Mouse (Mus musculus): ENCODE data around the gene BC029722. TPM values are rescaled to one million over a fixed set of nuclear protein-coding genes. Genes with fewer than 3 reads are reported as not detected.

Gene BC029722
- polyA plus RNA-seq, 1 experiment from 2014 or later, result 39.5 TPM

DNA sequence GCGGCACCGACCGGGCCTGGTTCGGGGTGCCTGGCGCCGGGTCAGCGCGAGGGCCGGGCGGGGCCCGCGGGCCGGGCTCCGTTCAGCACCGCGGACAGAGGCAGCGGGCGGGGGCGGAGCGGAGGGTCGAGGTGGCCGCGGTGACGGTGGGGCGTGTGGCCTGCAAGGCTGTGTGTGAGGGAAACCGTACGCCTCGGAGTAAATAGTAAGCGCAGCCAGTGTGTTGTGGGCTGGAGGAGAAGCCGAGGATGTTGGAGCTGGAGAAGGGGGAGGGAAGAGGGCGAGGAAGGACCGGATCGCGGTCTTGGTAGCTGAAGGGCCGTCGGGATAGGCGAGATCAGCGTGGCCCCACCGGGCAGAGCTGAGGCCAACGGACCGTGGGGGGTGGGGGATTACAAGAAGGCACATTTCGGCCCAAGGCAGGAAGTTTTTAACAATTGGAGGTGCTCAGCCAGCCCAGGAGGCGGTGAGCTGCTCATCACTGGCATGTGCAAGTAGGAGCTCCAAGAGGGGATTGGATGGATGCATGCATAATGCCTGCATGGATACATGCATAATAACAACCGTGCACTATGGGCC lies 43.5 kb downstream of the BC029722 start:
- Histone ChIP-seq H3K27me3 (replicated peaks) (peaks cover 7% of the 10 kb centered on the region), H3K9me3 (no peaks in the 10 kb centered on the region), H3K9ac (peak overlapping the region; percentile 94), H3K4me3 (peak overlapping the region; percentile 89), H3K4me1 (peaks cover 38% of the 10 kb centered on the region), H3K36me3 (replicated peaks) (no peaks in the 10 kb centered on the region), H3K4me2 (peak overlapping the region; percentile 63), H3K27ac (peak overlapping the region; percentile 92)
- ATAC-seq (replicated peaks), result peak; percentile 84
- WGBS, result under 1% methylated on average over 34 of the region's 44 CpGs

DNA sequence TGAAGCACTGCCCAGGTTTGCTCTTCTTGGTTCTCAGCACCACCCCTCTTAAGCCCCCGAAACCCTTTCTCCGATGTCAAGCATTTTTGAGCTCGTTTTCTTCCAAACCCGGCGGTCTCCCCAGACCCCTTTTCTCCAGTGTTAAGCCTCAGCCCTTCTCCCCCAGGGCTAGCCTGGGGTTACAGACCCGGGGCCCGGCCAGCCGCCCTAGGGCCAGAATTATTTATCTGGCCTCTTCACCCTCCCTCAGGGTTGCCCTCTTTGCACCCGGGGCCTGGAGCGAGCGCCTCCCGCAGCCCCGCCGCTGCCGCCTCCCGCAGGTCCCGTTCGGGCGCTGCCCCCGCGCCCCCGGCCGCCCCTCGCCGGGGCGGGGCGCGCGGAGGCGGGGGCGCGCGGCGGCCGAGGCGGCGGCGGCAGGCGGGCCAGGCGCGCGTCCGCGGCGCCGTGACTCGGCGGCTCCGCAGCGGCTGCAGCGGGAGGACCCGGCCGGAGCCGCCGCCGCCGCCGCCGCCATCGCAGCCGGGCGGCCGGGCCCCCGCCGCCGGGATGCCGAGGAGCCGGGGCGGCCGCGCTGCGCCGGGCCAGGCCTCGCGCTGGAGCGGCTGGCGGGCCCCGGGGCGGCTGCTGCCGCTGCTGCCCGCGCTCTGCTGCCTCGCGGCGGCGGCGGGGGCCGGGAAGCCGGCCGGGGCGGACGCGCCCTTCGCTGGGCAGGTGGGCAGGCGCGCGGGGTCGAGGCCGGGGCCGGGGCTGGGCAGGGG lies 44.1 kb downstream of the BC029722 start, which contains the start of gene Mmp24:
Gene Mmp24 (plus strand): TSS at position 416 of the 758 bp plus-strand sequence.
- Histone ChIP-seq H3K4me1 (peaks cover 38% of the 10 kb centered on the region), H3K9me3 (no peaks in the 10 kb centered on the region), H3K27ac (peak within 1 kb of the TSS; percentile 92), H3K36me3 (replicated peaks) (no peaks in the 10 kb centered on the region), H3K4me3 (peak within 1 kb of the TSS; percentile 89), H3K9ac (peak within 1 kb of the TSS; percentile 94), H3K27me3 (replicated peaks) (peaks cover 7% of the 10 kb centered on the region), H3K4me2 (peak within 1 kb of the TSS; percentile 63)
- peak; percentile 5; the same call in 1 of the 2 replicates for ATAC-seq (replicated peaks)
- 3% methylated on average over 34 of the region's 100 CpGs for WGBS

DNA sequence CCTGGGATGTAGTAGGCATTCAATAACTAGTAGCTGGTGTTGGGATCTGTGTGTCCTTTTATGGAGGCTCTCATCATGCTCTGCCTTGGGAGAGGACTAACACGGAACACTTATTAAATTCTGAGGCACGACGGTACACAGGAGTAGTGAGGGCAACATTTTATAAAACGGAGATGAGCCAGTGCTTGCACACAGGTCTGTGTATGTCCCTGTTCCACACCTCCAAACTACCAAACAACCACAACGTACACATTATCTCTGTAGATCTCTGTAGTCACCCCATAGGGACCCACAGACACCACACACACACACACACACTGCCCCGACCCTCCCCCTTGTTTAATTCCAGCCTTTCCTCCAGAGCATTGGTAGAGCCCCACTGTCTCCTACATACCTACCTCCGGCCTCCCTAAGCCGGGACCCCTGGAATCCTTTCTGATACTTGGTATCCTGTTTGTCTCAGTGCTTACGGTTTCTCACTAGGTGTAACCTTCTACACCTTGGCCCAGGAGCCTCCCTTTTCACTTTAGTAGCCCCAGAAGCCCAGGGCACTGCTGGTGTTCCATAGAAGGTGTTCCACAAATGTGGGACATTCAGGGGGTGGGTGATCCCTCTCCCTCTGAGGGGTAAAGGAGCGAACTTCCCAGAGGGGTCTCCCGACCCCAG lies 44.8 kb downstream of the BC029722 start:
- no peak overlapping the region for H3K27ac ChIP-seq
- H3K27me3 ChIP-seq (replicated peaks), result peaks cover 7% of the 10 kb centered on the region
- ATAC-seq (replicated peaks), result peak; percentile 24; the same call in 1 of the 2 replicates
- H3K36me3 ChIP-seq (replicated peaks), result no peaks in the 10 kb centered on the region
- peak overlapping the region; percentile 63 for H3K4me2 ChIP-seq
- H3K9ac ChIP-seq, result peak overlapping the region; percentile 94
- WGBS, result 56% methylated on average over 11 of the region's 11 CpGs
- H3K4me3 ChIP-seq, result peak overlapping the region; percentile 89
- no peaks in the 10 kb centered on the region for H3K9me3 ChIP-seq
- H3K4me1 ChIP-seq, result peaks cover 35% of the 10 kb centered on the region

DNA sequence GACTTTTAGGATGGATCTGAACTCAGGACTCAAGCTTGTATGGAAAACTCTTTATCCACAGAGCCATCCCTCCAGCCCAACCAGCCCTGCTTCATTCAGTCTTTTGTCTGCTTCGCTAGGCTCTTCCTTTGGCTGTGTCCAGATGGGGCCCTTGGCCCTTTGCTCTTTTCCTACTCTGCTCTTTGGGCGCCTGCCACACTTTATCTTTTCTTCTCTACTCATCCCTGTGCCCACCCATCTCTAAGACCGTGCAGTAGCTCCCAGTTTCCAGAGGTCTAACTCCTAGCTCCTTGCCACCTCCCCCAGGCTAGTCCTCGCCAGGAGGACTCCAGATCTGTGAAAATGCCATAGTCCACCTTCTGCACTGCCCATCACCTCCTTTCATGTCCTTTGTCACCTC lies 45.6 kb downstream of the BC029722 start:
- Histone ChIP-seq H3K4me3 (no peak overlapping the region), H3K27me3 (replicated peaks) (peaks cover 7% of the 10 kb centered on the region), H3K9ac (no peak overlapping the region), H3K36me3 (replicated peaks) (no peaks in the 10 kb centered on the region), H3K9me3 (no peaks in the 10 kb centered on the region), H3K27ac (no peak overlapping the region), H3K4me2 (no peak overlapping the region), H3K4me1 (peaks cover 32% of the 10 kb centered on the region)
- 57% methylated on average over 4 of the region's 4 CpGs for WGBS
- ATAC-seq (replicated peaks), result no peak

Other genes with a start within 250 kb of the BC029722 start
- gene Gss, start 226.6 kb downstream of the BC029722 start, polyA plus RNA-seq (2015; fragmentation: Nextera tagmentation; extraction: Ambion mirVana), result 15.3 and 16.3 TPM in 2 replicates
- 0.64 and 1.2 TPM in 2 replicates for gene Myh7b, start 208.2 kb downstream of the BC029722 start, polyA plus RNA-seq (2015; fragmentation: Nextera tagmentation; extraction: Ambion mirVana)
- 165 and 166 TPM in 2 replicates for gene Trpc4ap, start 127.0 kb downstream of the BC029722 start, polyA plus RNA-seq (2015; fragmentation: Nextera tagmentation; extraction: Ambion mirVana)
- gene Edem2, start 90.0 kb downstream of the BC029722 start, polyA plus RNA-seq (2015; fragmentation: Nextera tagmentation; extraction: Ambion mirVana), result 51.0 and 52.7 TPM in 2 replicates
- not detected in 2 replicates for gene Gm17581, start 83.6 kb downstream of the BC029722 start, polyA plus RNA-seq (2015; fragmentation: Nextera tagmentation; extraction: Ambion mirVana)
- 2.3 and 3.2 TPM in 2 replicates for gene Procr, start 68.3 kb downstream of the BC029722 start, polyA plus RNA-seq (2015; fragmentation: Nextera tagmentation; extraction: Ambion mirVana)
- 19.3 and 21.6 TPM in 2 replicates for gene Mmp24, start 44.1 kb downstream of the BC029722 start, polyA plus RNA-seq (2015; fragmentation: Nextera tagmentation; extraction: Ambion mirVana)
- 140 and 156 TPM in 2 replicates for gene Eif6, start 7.5 kb upstream of the BC029722 start, polyA plus RNA-seq (2015; fragmentation: Nextera tagmentation; extraction: Ambion mirVana)
- gene Fam83c, start 15.4 kb upstream of the BC029722 start, polyA plus RNA-seq (2015; fragmentation: Nextera tagmentation; extraction: Ambion mirVana), result 0.54 and 0.60 TPM in 2 replicates
- 63.6 and 68.8 TPM in 2 replicates for gene Uqcc1, start 110.9 kb upstream of the BC029722 start, polyA plus RNA-seq (2015; fragmentation: Nextera tagmentation; extraction: Ambion mirVana)
- gene Gm15557, start 121.3 kb upstream of the BC029722 start, polyA plus RNA-seq (2015; fragmentation: Nextera tagmentation; extraction: Ambion mirVana), result not detected in 2 replicates
- 0.95 and 1.7 TPM in 2 replicates for gene Gdf5, start 125.9 kb upstream of the BC029722 start, polyA plus RNA-seq (2015; fragmentation: Nextera tagmentation; extraction: Ambion mirVana)
- 17.1 and 19.2 TPM in 2 replicates for gene Cep250, start 137.0 kb upstream of the BC029722 start, polyA plus RNA-seq (2015; fragmentation: Nextera tagmentation; extraction: Ambion mirVana)
- 1.4 and 1.9 TPM in 2 replicates for gene 6430550D23Rik, start 188.6 kb upstream of the BC029722 start, polyA plus RNA-seq (2015; fragmentation: Nextera tagmentation; extraction: Ambion mirVana)
- 468 and 485 TPM in 2 replicates for gene Ergic3, start 188.6 kb upstream of the BC029722 start, polyA plus RNA-seq (2015; fragmentation: Nextera tagmentation; extraction: Ambion mirVana)
- gene Fer1l4, start 233.5 kb upstream of the BC029722 start, polyA plus RNA-seq (2015; fragmentation: Nextera tagmentation; extraction: Ambion mirVana), result 0.13 TPM in 1 of 2 replicates, not detected in the other
- 7.6 and 8.0 TPM in 2 replicates for gene Spag4, start 245.7 kb upstream of the BC029722 start, polyA plus RNA-seq (2015; fragmentation: Nextera tagmentation; extraction: Ambion mirVana)